Mouse (Mus musculus) monocyte, adult 5-6 weeks (primary cell): ENCODE measurements around the gene 9630041A04Rik. TPM values are rescaled to one million over a fixed set of nuclear protein-coding genes. Genes with fewer than 3 reads are reported as not detected.

Source experiments
- ATAC-seq: fragments of 153-309, 156-312 bp; replicated peaks from 2 replicates; pipeline ENCODE4 v1.8.0; 2017; ENCODE audit warnings: mild to moderate bottlenecking; ENCODE audit not compliant: low TSS enrichment, insufficient number of reproducible peaks, severe bottlenecking, poor library complexity, low FRiP score
- total RNA-seq: library from RNA; stranded (forward); fragments of 200-1000, 200-491, 200-594 nt; gene quantifications from 3 replicates; pipeline ENCODE4 v1.2.3, GENCODE M21; 2017

9630041A04Rik gene
- total RNA-seq, 1 experiment from 2014 or later = not detected

- ATAC-seq = no peak
Measured at GRCm38 (mm10) chr9:101976884-101977465, 115.3 kb downstream of the 9630041A04Rik start.

- ATAC-seq = no peak
Measured at GRCm38 (mm10) chr9:101981161-101981560, 119.5 kb downstream of the 9630041A04Rik start.

- ATAC-seq = no peak
Measured at GRCm38 (mm10) chr9:101982378-101982777, 120.7 kb downstream of the 9630041A04Rik start.

GRCm38 (mm10) chr9:101986910-101987309 is 125.3 kb downstream of the 9630041A04Rik start:
- no peak for ATAC-seq

- no peak for ATAC-seq
Measured at GRCm38 (mm10) chr9:101990032-101990431, 128.4 kb downstream of the 9630041A04Rik start.

- ATAC-seq = no peak
Measured at GRCm38 (mm10) chr9:101990836-101991235, 129.2 kb downstream of the 9630041A04Rik start.
